ENCODE assay signal across 11 mouse cellular contexts in genomic region chr6:142877221-142877620, GRCm38 (mm10).
A peak's percentile ranks its signal among the peaks of the same experiment; 100 is the strongest.
DNase-seq lines count a peak whose midpoint lies in the region; ATAC-seq lines count a peak whose summit lies in the region.
"Had no signal": no experiment of that assay in that cellular context is flagged by ENCODE, and none has a peak within 500 bp of the region (broad histone marks: within the 10 kb centered on the region; RNA-seq: fewer than 3 reads in every experiment).

No protein-coding gene starts in this region.

- no peaks in the 10 kb centered on the region for H3K36me3 ChIP-seq in kidney, embryonic 16.5 days (ENCODE audit: insufficient read depth, low read length)
- no peaks in the 10 kb centered on the region for H3K36me3 ChIP-seq in forebrain, embryonic 10.5 days (replicated peaks)
- no peaks in the 10 kb centered on the region; the same call in 1 of the 2 replicates for H3K36me3 ChIP-seq in hindbrain, embryonic 10.5 days
- no peaks in the 10 kb centered on the region for H3K36me3 ChIP-seq in midbrain, embryonic 15.5 days (replicated peaks)
- H3K36me3 ChIP-seq: embryonic facial prominence, embryonic 12.5 days had no signal

- no peaks in the 10 kb centered on the region for H3K9me3 ChIP-seq in kidney, embryonic 16.5 days (ENCODE audit: low read length)
- H3K9me3 ChIP-seq in forebrain, embryonic 10.5 days: no peaks in the 10 kb centered on the region
- no peaks in the 10 kb centered on the region for H3K9me3 ChIP-seq in hindbrain, embryonic 10.5 days
- no peaks in the 10 kb centered on the region for H3K9me3 ChIP-seq in midbrain, embryonic 15.5 days
- H3K9me3 ChIP-seq: embryonic facial prominence, embryonic 12.5 days had no signal

- H3K27me3 ChIP-seq in kidney, embryonic 16.5 days (ENCODE audit: insufficient read depth, low read length): no peaks in the 10 kb centered on the region
- H3K27me3 ChIP-seq in forebrain, embryonic 10.5 days (ENCODE audit: poor library complexity, severe bottlenecking): no peaks in the 10 kb centered on the region
- H3K27me3 ChIP-seq in hindbrain, embryonic 10.5 days (ENCODE audit: insufficient read depth, poor library complexity, severe bottlenecking): no peaks in the 10 kb centered on the region
- no peaks in the 10 kb centered on the region for H3K27me3 ChIP-seq in midbrain, embryonic 15.5 days (replicated peaks)
- H3K27me3 ChIP-seq: embryonic facial prominence, embryonic 12.5 days had no signal

- 0 out of 2 replicates have a peak overlapping the region, but pooled peaks have one; percentile 11 for H3K9ac ChIP-seq in kidney, embryonic 16.5 days (replicated peaks; ENCODE audit: low read length)
- H3K9ac ChIP-seq in midbrain, embryonic 15.5 days: no peak overlapping the region
- H3K9ac ChIP-seq: embryonic facial prominence, embryonic 12.5 days had no signal

- no peak overlapping the region for H3K4me3 ChIP-seq in kidney, embryonic 16.5 days (ENCODE audit: low read length)
- H3K4me3 ChIP-seq in forebrain, embryonic 10.5 days: no peak overlapping the region
- no peak overlapping the region for H3K4me3 ChIP-seq in hindbrain, embryonic 10.5 days
- no peak overlapping the region for H3K4me3 ChIP-seq in midbrain, embryonic 15.5 days
- H3K4me3 ChIP-seq: embryonic facial prominence, embryonic 12.5 days had no signal

- no peak for DNase-seq in kidney, postnatal 10 days
- DNase-seq in forebrain, embryonic 10.5 days (ENCODE audit: extremely low spot score, low spot score): no peak
- DNase-seq in hindbrain, embryonic 10.5 days (ENCODE audit: low spot score): no peak
- no peak for DNase-seq in liver
- no peak for DNase-seq in urinary bladder, postnatal 14 days (ENCODE audit: low spot score)
- DNase-seq in gastrocnemius, adult 8-10 months (ENCODE audit: low spot score in 2 of 2): no peak
- DNase-seq: gastrocnemius, postnatal 10 days; left cerebral cortex, postnatal 4 days had no signal

- H3K27ac ChIP-seq in kidney, embryonic 16.5 days (ENCODE audit: low read length): peak overlapping the region; percentile 56; the same call in 1 of the 2 replicates
- H3K27ac ChIP-seq in forebrain, embryonic 10.5 days: peak overlapping the region; percentile 76
- H3K27ac ChIP-seq in hindbrain, embryonic 10.5 days: peak overlapping the region; percentile 87
- H3K27ac ChIP-seq in midbrain, embryonic 15.5 days: peak overlapping the region; percentile 69
- H3K27ac ChIP-seq: embryonic facial prominence, embryonic 12.5 days had no signal

- 56% methylated on average over 6 of the region's 6 CpGs for WGBS in kidney, embryonic 16.5 days
- 67% methylated on average over 6 of the region's 6 CpGs for WGBS in forebrain, embryonic 10.5 days
- WGBS in hindbrain, embryonic 10.5 days: 51% methylated on average over 6 of the region's 6 CpGs
- WGBS in midbrain, embryonic 15.5 days: 30% methylated on average over 6 of the region's 6 CpGs

- no peak overlapping the region for H3K4me2 ChIP-seq in kidney, embryonic 16.5 days (replicated peaks; ENCODE audit: low read depth, low read length)
- H3K4me2 ChIP-seq in midbrain, embryonic 15.5 days: no peak overlapping the region
- H3K4me2 ChIP-seq: embryonic facial prominence, embryonic 12.5 days had no signal

- peaks cover 37% of the 10 kb centered on the region for H3K4me1 ChIP-seq in kidney, embryonic 16.5 days (ENCODE audit: insufficient read depth, low read length)
- H3K4me1 ChIP-seq in forebrain, embryonic 10.5 days: peaks cover 56% of the 10 kb centered on the region
- H3K4me1 ChIP-seq in hindbrain, embryonic 10.5 days (replicated peaks): peaks cover 55% of the 10 kb centered on the region
- peaks cover 39% of the 10 kb centered on the region for H3K4me1 ChIP-seq in midbrain, embryonic 15.5 days

- no peak for ATAC-seq in kidney, embryonic 16.5 days (ENCODE audit: low FRiP score, low TSS enrichment)
- peak; percentile 53 for ATAC-seq in midbrain, embryonic 15.5 days (replicated peaks)
